18 mouse cellular contexts compared by ENCODE assay signal in the genomic region with DNA sequence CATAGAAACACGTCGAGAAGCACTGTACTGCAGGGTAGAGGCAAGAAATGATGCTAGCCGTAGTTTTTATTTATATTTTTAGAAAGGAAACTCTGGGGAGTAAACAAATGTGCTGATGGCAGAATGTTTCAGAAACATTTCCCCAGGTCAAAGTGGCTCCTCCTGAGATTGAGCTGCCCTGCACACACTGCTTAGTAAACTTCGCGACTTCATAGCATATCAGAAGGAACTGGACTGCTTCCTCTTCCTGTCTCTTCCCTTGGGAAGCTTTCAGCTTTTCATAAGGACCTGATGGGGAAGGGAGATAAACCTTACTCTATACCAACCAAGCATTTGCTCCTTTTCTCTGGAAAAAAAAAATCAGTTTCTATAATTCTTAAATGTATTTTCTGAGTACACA. TPM values are rescaled to one million over a fixed set of nuclear protein-coding genes. Genes with fewer than 3 reads are reported as not detected.
A peak's percentile ranks its signal among the peaks of the same experiment; 100 is the strongest.
DNase-seq lines count a peak whose midpoint lies in the region; TF ChIP-seq lines count a peak whose summit lies in the region.
"Had no signal": no experiment of that assay in that cellular context is flagged by ENCODE, and none has a peak within 500 bp of the region (broad histone marks: within the 10 kb centered on the region; RNA-seq: fewer than 3 reads in every experiment).

No protein-coding gene starts in this region.

- no peak overlapping the region for H3K4me3 ChIP-seq in lung, adult 2 months (replicated peaks; ENCODE audit: extremely low read depth, low read depth, low read length)
- H3K4me3 ChIP-seq: embryonic facial prominence, embryonic 13.5 days; forebrain, embryonic 15.5 days; hindbrain, embryonic 13.5 days; left cerebral cortex, adult 2 months; limb, embryonic 15.5 days had no signal

- intact Hi-C loops in heart, postnatal 10 days (cut with DNase I), result no loop called here

- DNase-seq in lung, adult 18-20 months, result peak; percentile 21 to 27
- DNase-seq in lung, adult 2 months, result no peak
- peak; percentile 12 to 16 for DNase-seq in heart, postnatal 10 days
- peak; percentile 2 to 40 for DNase-seq in kidney, postnatal 36 days
- DNase-seq in right cerebral cortex, adult 2 months (ENCODE audit: low spot score in 2 of 2), result no peak
- no peak for DNase-seq in right cerebral cortex, postnatal 25 days
- no peak for DNase-seq in Muller cell, postnatal 12 days (ENCODE audit: inconsistent ontology term)
- DNase-seq: adrenal gland, postnatal 14 days; cerebellum, postnatal 36 days had no signal

- H3K4me1 ChIP-seq in lung, adult 2 months (ENCODE audit: control insufficient read depth, insufficient read depth, low read length), result peaks cover 4% of the 10 kb centered on the region
- H3K4me1 ChIP-seq: embryonic facial prominence, embryonic 13.5 days; forebrain, embryonic 15.5 days; hindbrain, embryonic 13.5 days; limb, embryonic 15.5 days had no signal

- WGBS in lung, adult 2 months, result 48% methylated on average over 5 of the region's 5 CpGs

- TF ChIP-seq POLR2A in lung, adult 2 months (IDR thresholded peaks at IDR 0.05; ENCODE audit: borderline replicate concordance, extremely low read depth, low read depth, low read length), result no peak

- no peak for TF ChIP-seq CTCF in lung, adult 2 months (IDR thresholded peaks at IDR 0.05; ENCODE audit: insufficient read depth, low read length)

RNA-seq across cellular contexts. Expression of a gene that starts 33.4 kb away (rescaled TPM):
- 0.03 TPM in 1 of 2 replicates, not detected in the other for polyA plus RNA-seq in lung, adult 2 months (2012; rRNA removed)
- total RNA-seq in heart, postnatal 10 days (2021), result not detected
- total RNA-seq: adrenal gland, postnatal 14 days; CH12.LX; gastrocnemius, adult 8-10 months; left cerebral cortex, adult 2 months; megakaryocyte-erythroid progenitor cell, adult 5-6 weeks had no signal

RNA-seq across cellular contexts. Expression of a gene that starts 55.8 kb away (rescaled TPM):
- 76.1 and 78.6 TPM in 2 replicates for polyA plus RNA-seq in lung, adult 2 months (2012; rRNA removed)
- total RNA-seq in heart, postnatal 10 days (2021), result 10 to 100 TPM; 61.1 to 69.4 TPM
- polyA plus RNA-seq: Patski had no signal

Comparison
In these comparisons a context has a peak if more than half of its experiments do, and no peak if none do; other contexts are left out.
1. DNase-seq: peak in lung, adult 18-20 months (2 of 2), heart, postnatal 10 days (2 of 2) and kidney, postnatal 36 days (2 of 2); none in lung, adult 2 months (single experiment), right cerebral cortex, adult 2 months (0 of 2), right cerebral cortex, postnatal 25 days (single experiment) and Muller cell, postnatal 12 days (single experiment).